Mouse (Mus musculus): ENCODE data around the gene Hoxd1. TPM values are rescaled to one million over a fixed set of nuclear protein-coding genes. Genes with fewer than 3 reads are reported as not detected.

Hoxd1 gene
- total and polyA plus RNA-seq, 2 experiments from 2014 or later, result not detected

DNA sequence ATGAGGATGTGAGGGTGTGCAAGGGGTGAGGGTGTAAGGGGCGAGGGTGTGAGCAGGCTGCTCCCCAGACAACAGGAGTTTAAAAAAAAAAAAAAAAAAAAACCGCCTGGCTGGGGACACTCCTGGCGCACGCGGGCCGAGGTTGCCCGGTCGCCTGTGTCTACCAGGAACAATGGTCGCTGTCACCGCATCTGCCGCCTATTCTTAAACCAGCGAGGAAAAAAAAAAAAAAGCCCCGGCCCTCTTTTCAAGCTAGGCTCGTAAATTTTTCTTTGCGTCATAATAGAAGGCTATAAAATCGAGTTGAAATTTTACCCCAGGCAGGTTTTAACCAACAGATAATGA lies 29.5 kb upstream of the Hoxd1 start:
- Histone ChIP-seq H3K4me1 (ENCODE audit: control insufficient read depth, insufficient read depth) (no peaks in the 10 kb centered on the region), H3K9me3 (replicated peaks; ENCODE audit: control insufficient read depth, low read length) (no peaks in the 10 kb centered on the region), H3K27ac (ENCODE audit: low read depth) (no peak overlapping the region), H3K4me2 (ENCODE audit: low read depth, low read length) (peak overlapping the region; percentile 23; the same call in 1 of the 2 replicates), H3K9ac (replicated peaks; ENCODE audit: low read depth, low read length) (no peak overlapping the region), H3K36me3 (replicated peaks; ENCODE audit: control insufficient read depth, insufficient read depth, low read length) (no peaks in the 10 kb centered on the region), H3K4me3 (ENCODE audit: low read depth, low read length) (no peak overlapping the region; the same call in 1 of the 2 replicates), H3K27me3 (ENCODE audit: control insufficient read depth, insufficient read depth, low read length) (peaks cover 98% of the 10 kb centered on the region)
- DNase-seq (ENCODE audit: low spot score) (no peak), ATAC-seq (ENCODE audit: insufficient read depth, low read depth) (no peak)
- 3% methylated on average over 16 of the region's 16 CpGs for WGBS
- TF ChIP-seq EP300 (IDR thresholded peaks at IDR 0.05; ENCODE audit: low read depth) (no peak), CTCF (IDR thresholded peaks at IDR 0.05; ENCODE audit: low read depth) (no peak)

DNA sequence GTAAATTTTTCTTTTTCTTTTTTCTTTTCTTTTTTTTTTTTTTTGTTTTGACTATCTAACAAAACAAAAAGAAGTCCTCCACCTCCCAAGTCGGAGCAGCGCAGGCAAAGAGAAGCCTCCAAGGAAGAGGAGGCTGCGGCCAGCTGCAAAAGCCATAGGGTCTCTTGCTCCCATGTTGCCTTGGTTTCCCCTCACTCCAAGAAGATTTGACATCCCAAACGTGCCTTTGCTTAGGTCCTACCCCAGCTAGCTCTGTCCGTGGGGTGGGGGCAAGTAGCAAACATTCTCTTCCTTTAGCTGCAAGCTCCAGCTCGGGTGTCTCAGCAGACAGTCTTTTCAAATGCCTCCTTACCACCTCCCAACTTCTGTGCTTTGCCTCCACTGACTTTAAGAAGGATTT lies 29.0 kb upstream of the Hoxd1 start:
- whole genome bisulfite sequencing, result 4% methylated on average over 6 of the region's 6 CpGs

DNA sequence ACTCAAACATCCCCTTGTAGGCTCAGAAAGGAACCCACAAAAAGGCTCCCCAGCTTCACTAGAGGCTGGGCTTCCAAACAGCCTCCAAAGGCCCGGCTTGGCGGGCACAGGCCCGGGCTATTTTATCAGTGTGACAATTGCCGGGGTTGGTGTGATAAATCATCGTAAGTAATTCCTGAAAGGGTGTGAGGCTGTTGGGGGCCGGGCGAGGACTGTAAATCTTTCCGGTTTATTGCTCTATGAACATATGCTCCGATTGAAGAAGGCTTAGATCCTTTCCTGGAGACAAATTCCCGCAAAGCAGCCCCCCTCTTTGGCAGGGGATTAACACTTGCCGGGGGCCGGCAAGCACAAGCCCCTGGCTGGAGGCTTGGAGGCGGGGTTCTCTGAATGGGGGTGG lies 28.3 kb upstream of the Hoxd1 start:
- no peaks in the 10 kb centered on the region for H3K36me3 ChIP-seq (replicated peaks; ENCODE audit: control insufficient read depth, insufficient read depth, low read length)
- H3K9me3 ChIP-seq (replicated peaks; ENCODE audit: control insufficient read depth, low read length), result no peaks in the 10 kb centered on the region
- H3K4me2 ChIP-seq (ENCODE audit: low read depth, low read length), result no peak overlapping the region
- no peak for TF ChIP-seq CTCF (IDR thresholded peaks at IDR 0.05; ENCODE audit: low read depth)
- TF ChIP-seq EP300 (IDR thresholded peaks at IDR 0.05; ENCODE audit: low read depth), result no peak
- H3K27me3 ChIP-seq (ENCODE audit: control insufficient read depth, insufficient read depth, low read length), result peaks cover 98% of the 10 kb centered on the region
- no peak overlapping the region for H3K4me3 ChIP-seq (ENCODE audit: low read depth, low read length)
- no peaks in the 10 kb centered on the region for H3K4me1 ChIP-seq (ENCODE audit: control insufficient read depth, insufficient read depth)
- ATAC-seq (ENCODE audit: insufficient read depth, low read depth), result no peak
- H3K9ac ChIP-seq (replicated peaks; ENCODE audit: low read depth, low read length), result no peak overlapping the region
- WGBS, result 7% methylated on average over 13 of the region's 13 CpGs
- no peak overlapping the region for H3K27ac ChIP-seq (ENCODE audit: low read depth)
- no peak for DNase-seq (ENCODE audit: low spot score)

More for the DNA sequence above, 29.0 kb upstream of the Hoxd1 start:
- H3K27me3 ChIP-seq (ENCODE audit: control insufficient read depth, insufficient read depth, low read length), result peaks cover 98% of the 10 kb centered on the region
- no peak for ATAC-seq (ENCODE audit: insufficient read depth, low read depth)
- H3K27ac ChIP-seq (ENCODE audit: low read depth), result no peak overlapping the region
- H3K36me3 ChIP-seq (replicated peaks; ENCODE audit: control insufficient read depth, insufficient read depth, low read length), result no peaks in the 10 kb centered on the region
- no peaks in the 10 kb centered on the region for H3K4me1 ChIP-seq (ENCODE audit: control insufficient read depth, insufficient read depth)
- no peak overlapping the region for H3K4me3 ChIP-seq (ENCODE audit: low read depth, low read length)
- no peaks in the 10 kb centered on the region for H3K9me3 ChIP-seq (replicated peaks; ENCODE audit: control insufficient read depth, low read length)
- H3K9ac ChIP-seq (replicated peaks; ENCODE audit: low read depth, low read length), result no peak overlapping the region
- H3K4me2 ChIP-seq (ENCODE audit: low read depth, low read length), result no peak overlapping the region
- no peak for DNase-seq (ENCODE audit: low spot score)
- TF ChIP-seq EP300 (IDR thresholded peaks at IDR 0.05; ENCODE audit: low read depth) (no peak), CTCF (IDR thresholded peaks at IDR 0.05; ENCODE audit: low read depth) (no peak)

DNA sequence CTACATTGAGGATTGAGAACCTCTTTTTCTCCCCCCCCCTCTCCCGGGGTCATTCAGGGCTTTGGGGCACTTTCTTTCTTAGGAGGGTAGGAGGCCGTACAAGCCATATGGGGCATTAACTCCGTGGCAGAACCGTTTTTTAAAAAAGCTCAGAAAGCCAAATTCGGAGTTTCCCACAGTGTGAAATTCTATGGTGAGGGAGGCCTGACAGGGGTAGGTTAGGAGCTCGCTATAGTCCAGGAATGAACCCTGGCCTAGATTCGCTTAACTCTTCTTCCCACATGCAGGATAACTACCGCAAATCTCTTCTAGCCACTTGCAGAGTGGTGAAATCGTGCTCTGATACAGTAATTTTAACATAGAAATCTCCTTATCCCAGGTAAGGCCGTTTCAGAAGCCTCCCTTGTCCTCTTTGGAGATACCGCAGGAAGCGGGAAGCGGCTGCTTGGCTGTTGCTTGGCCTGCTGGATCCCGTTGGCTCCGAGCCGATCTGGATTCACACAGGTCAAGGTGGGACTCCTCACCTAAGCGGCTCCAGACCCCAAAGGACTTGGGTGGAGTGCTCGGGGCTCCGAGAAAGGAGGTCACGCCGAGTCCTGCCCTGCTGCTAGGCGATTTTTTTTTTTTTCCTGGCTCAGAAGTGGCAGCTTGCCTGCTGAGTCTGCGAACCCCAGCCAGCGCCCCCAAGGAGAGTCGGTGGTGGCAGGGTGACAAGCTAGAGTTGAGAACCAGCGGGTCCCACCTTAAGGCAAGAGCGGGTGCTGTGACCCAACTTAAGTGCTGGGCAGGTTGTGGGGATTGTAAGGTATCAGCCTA lies 27.6 kb upstream of the Hoxd1 start:
- TF ChIP-seq EP300 (IDR thresholded peaks at IDR 0.05; ENCODE audit: low read depth), result no peak
- no peak for TF ChIP-seq CTCF (IDR thresholded peaks at IDR 0.05; ENCODE audit: low read depth)
- H3K4me1 ChIP-seq (ENCODE audit: control insufficient read depth, insufficient read depth), result no peaks in the 10 kb centered on the region
- no peaks in the 10 kb centered on the region for H3K36me3 ChIP-seq (replicated peaks; ENCODE audit: control insufficient read depth, insufficient read depth, low read length)
- H3K27me3 ChIP-seq (ENCODE audit: control insufficient read depth, insufficient read depth, low read length), result peaks cover 100% of the 10 kb centered on the region
- DNase-seq (ENCODE audit: low spot score), result no peak
- H3K9me3 ChIP-seq (replicated peaks; ENCODE audit: control insufficient read depth, low read length), result no peaks in the 10 kb centered on the region
- H3K9ac ChIP-seq (replicated peaks; ENCODE audit: low read depth, low read length), result no peak overlapping the region
- no peak overlapping the region for H3K4me2 ChIP-seq (ENCODE audit: low read depth, low read length)
- WGBS, result 6% methylated on average over 27 of the region's 27 CpGs
- no peak overlapping the region for H3K4me3 ChIP-seq (ENCODE audit: low read depth, low read length)
- H3K27ac ChIP-seq (ENCODE audit: low read depth), result no peak overlapping the region
- no peak for ATAC-seq (ENCODE audit: insufficient read depth, low read depth)

DNA sequence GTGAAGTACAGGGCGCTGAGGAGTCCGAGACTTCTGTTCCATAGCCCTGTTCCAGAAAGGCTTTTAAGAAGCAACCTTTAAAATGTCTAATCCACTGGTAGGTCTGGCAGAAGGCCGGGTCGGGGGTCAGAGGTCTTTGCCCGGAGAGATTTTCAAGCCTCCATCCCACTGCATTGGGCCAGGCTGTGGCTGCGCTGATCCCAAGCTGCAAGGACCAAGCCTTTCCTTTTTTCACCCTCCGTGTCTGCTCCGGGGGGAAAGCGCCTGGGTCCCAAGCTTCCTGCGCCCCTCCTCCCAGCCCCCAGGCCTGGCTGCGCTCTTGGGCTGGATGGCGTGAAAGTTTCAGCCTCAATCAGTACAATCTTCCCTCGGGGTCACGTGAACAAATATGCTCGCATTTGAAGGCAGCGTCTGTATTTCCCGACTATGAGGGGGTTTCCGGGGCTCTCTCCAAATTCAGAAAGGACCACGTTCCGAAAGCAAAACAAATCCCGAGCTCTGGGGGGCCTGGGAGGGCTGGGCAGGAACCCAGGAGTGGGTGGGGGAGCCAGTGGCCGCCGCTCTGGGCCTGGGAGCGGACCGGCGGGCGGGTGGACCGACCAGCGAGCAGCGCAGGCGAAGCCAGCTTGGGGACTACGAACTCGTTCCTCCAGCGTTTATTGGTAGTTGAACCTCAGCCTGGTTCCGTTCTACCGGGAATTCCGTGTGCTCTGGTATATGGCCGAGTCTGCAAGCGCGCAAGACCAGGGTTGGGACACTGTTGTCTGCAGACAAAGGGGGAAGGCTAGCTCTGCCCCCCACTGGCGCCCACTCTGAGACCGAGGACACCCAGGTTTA lies 26.7 kb upstream of the Hoxd1 start:
- no peak for ATAC-seq (ENCODE audit: insufficient read depth, low read depth)

More for the DNA sequence above, 26.7 kb upstream of the Hoxd1 start:
- DNase-seq (ENCODE audit: low spot score), result no peak
- WGBS, result 1% methylated on average over 42 of the region's 42 CpGs
- H3K4me3 ChIP-seq (ENCODE audit: low read depth, low read length), result peak overlapping the region; percentile 16
- H3K27me3 ChIP-seq (ENCODE audit: control insufficient read depth, insufficient read depth, low read length), result peaks cover 99% of the 10 kb centered on the region
- no peak overlapping the region for H3K27ac ChIP-seq (ENCODE audit: low read depth)
- H3K4me2 ChIP-seq (ENCODE audit: low read depth, low read length), result peak overlapping the region; percentile 6
- no peaks in the 10 kb centered on the region for H3K4me1 ChIP-seq (ENCODE audit: control insufficient read depth, insufficient read depth)
- no peaks in the 10 kb centered on the region for H3K36me3 ChIP-seq (replicated peaks; ENCODE audit: control insufficient read depth, insufficient read depth, low read length)
- H3K9me3 ChIP-seq (replicated peaks; ENCODE audit: control insufficient read depth, low read length), result no peaks in the 10 kb centered on the region
- no peak overlapping the region for H3K9ac ChIP-seq (replicated peaks; ENCODE audit: low read depth, low read length)
- TF ChIP-seq CTCF (IDR thresholded peaks at IDR 0.05; ENCODE audit: low read depth), result no peak
- TF ChIP-seq EP300 (IDR thresholded peaks at IDR 0.05; ENCODE audit: low read depth), result no peak
